Mouse (Mus musculus): ENCODE results near the gene Plekhg4.

DNA sequence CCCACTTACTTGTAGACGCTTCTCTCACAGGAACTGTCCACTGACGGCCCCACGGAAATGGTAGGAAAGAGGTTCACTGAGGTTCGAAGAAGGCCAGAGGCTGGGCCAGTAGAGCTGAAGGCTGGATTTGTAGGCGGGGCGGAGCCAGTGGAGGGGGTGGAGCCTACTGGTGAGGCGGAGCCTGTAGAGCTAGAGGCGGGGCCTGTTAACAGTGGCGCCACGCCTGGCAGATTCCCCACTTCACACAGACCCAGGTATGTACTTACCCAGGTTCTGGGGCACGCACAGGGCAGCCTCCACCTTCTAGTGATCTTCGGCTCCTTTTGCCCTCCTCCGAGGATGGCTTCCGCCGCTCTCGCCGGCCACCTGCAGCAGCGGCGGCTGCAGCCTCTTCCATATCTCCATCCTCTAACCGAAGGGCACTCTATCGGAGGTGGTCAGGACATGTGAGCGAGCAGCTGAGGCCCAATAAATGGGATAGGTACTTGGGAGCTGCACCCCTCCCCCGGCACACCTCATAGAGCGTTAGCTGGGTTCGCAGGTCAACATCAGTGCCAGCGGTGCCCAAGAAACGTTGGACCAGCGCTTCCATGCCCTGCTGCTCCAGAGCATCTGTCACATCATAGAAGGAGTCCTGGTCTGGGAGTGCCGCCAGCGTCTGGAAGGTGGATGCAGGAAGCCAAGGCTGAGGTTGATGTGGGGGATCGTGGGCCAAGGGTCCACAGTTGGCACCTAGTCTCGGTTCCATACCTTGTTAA, 36.5 kb upstream of the Plekhg4 start:
- TF ChIP-seq CTCF (IDR thresholded peaks at IDR 0.05; ENCODE audit: low read depth): no peak
- no peak for TF ChIP-seq EP300 (IDR thresholded peaks at IDR 0.05; ENCODE audit: low read depth)
